Mouse (Mus musculus) E14TG2a.4 (cell line): Measurements from ENCODE around the gene Itpkb.
A peak's percentile ranks its signal among the peaks of the same experiment; 100 is the strongest.

Experiments
- H3K27me3 ChIP-seq: 2 replicates; pipeline ENCODE4 v1.6.1; 2014; ENCODE audit warnings: low read length, control low read depth; ENCODE audit not compliant: insufficient read depth
- H3K36me3 ChIP-seq: 2 replicates; pipeline ENCODE4 v1.6.1; 2014; ENCODE audit warnings: low read length, control low read depth; ENCODE audit not compliant: insufficient read depth
- H3K4me1 ChIP-seq: replicated peaks from 2 replicates; pipeline ENCODE4 v1.6.1; 2014; ENCODE audit warnings: low read depth, low read length, control low read depth
- H3K4me3 ChIP-seq: replicated peaks from 2 replicates; pipeline ENCODE4 v1.5.1; 2014; ENCODE audit warnings: mild to moderate bottlenecking, low read length
- H3K9me3 ChIP-seq: 2 replicates; pipeline ENCODE4 v1.6.1; 2014; ENCODE audit warnings: low read length, control low read depth
- CTCF ChIP-seq: conservative IDR thresholded peaks from 2 replicates; pipeline ENCODE4 v1.5.1; 2014; ENCODE audit warnings: low read length
- NANOG ChIP-seq: IDR thresholded peaks from 2 replicates; pipeline ENCODE4 v1.6.1; 2014; ENCODE audit warnings: borderline replicate concordance, low read length, mixed read lengths
- POU5F1 ChIP-seq: IDR thresholded peaks from 2 replicates; pipeline ENCODE4 v1.6.1; 2014; ENCODE audit warnings: low read length, borderline replicate concordance

The Itpkb gene

DNA sequence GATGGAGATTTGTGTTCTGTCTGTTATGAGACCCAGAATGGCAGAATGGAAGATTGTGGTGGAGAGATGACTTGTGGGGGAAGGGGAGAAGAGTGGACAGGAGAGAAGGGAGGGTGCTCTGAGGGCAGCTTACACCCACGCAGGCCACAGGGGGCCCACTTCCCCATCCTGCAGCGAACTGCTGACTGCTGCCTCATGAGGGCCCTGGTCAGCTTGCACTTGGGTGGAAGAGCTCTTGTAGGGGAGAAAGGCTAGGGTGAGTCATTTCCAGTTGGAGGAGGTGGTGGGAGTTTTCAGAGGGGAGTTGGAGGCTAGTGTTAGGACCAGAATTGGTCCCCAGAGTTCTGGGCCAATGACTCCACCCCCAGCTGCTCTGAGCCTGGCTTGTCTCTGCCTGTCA is 86.8 kb downstream of the Itpkb start:
- peaks cover 16% of the 10 kb centered on the region for H3K4me1 ChIP-seq
- H3K9me3 ChIP-seq, result no peaks in the 10 kb centered on the region
- peaks cover 48% of the 10 kb centered on the region for H3K27me3 ChIP-seq
- no peak overlapping the region for H3K4me3 ChIP-seq
- no peaks in the 10 kb centered on the region for H3K36me3 ChIP-seq
- TF ChIP-seq NANOG, result no peak
- TF ChIP-seq CTCF, result no peak
- TF ChIP-seq POU5F1, result no peak

DNA sequence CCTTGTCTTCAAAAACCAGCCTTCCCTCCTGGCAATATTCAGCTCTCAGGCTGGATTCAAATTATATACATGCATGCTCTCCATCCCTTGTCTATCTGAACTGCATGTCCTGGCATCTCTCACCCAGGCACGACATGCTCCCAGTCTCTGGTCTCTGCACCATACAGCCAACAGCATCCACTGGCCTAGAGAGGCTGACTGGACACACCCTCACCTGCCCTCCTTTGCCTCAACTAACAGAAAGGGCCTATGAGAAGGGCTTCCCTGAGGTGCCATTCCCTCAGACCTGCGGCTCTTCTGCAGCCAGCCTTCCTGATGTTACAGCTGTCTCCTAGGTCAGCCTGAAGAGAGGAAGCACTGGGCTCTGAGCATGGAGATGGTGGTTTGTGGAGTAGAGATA is 88.8 kb downstream of the Itpkb start:
- Histone ChIP-seq H3K9me3 (no peaks in the 10 kb centered on the region), H3K27me3 (peaks cover 37% of the 10 kb centered on the region), H3K36me3 (no peaks in the 10 kb centered on the region), H3K4me3 (no peak overlapping the region), H3K4me1 (peaks cover 34% of the 10 kb centered on the region)
- TF ChIP-seq CTCF (no peak), NANOG (no peak), POU5F1 (no peak)

DNA sequence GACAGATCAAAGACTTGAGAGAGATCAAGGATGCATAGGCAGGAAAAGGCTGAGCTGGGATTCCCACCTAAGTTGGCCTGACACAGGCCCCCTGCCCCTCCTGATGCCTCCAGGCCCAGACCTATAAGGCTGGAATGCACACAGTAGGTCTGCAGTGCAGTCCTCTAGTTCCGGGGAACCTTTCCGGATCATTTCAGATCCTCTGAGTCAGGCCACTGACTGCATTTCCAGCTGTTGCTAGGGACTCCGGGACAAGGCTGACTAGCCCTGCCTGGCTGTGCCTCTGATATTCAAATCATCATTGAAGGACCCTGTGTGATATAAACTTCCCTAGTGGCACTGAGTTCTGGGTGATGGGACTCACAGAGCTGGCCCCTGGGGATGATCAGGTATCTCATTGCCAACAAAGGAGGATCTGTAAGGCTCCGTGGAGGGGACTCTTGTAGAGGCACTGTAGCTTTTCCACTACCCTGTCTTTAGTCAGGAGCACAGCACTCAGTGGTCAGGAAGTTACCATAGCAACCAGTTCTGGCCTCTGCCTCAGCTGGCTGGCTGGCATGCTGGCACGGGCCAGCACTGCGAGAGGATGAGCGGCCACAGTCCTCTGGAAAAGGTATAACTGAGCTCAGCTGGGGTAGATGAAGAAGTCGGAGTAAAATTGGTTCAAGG is 90.3 kb downstream of the Itpkb start:
- no peaks in the 10 kb centered on the region for H3K9me3 ChIP-seq
- no peak for TF ChIP-seq POU5F1
- no peak for TF ChIP-seq CTCF
- TF ChIP-seq NANOG, result no peak
- no peaks in the 10 kb centered on the region for H3K36me3 ChIP-seq
- H3K27me3 ChIP-seq, result peaks cover 37% of the 10 kb centered on the region
- H3K4me1 ChIP-seq, result peaks cover 35% of the 10 kb centered on the region
- H3K4me3 ChIP-seq, result no peak overlapping the region

DNA sequence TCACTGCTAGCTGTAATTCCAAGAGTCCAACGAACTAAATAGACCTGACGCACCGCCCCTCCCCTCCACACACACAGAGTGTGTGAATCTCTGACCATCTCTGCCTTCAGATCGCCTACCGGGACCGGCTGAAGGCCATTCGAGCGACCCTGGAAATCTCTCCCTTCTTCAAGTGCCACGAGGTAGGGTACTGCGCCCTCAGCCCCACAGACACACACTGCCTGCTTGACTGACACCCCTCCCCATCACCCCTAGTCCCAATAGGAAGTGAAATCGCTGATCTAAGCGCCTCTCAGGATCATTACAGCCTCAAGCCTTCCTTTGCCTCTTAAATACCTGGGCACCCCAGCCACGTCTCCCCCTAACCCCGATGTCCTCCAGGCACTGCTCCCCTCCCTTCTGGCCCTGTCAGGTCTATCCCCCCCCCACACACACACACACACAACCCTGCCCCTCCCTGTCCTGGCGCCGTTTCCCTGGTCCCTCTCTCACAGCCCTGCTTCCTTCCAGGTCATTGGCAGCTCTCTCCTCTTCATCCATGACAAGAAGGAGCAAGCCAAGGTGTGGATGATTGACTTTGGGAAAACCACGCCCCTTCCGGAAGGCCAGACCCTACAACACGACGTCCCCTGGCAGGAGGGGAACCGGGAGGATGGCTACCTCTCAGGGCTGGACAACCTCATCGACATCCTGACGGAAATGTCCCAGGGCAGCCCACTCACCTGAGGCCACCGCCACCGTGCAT is 91.1 kb downstream of the Itpkb start:
- Histone ChIP-seq H3K36me3 (no peaks in the 10 kb centered on the region), H3K9me3 (no peaks in the 10 kb centered on the region), H3K27me3 (peaks cover 42% of the 10 kb centered on the region), H3K4me3 (peak overlapping the region; percentile 53), H3K4me1 (peaks cover 35% of the 10 kb centered on the region)
- TF ChIP-seq NANOG (no peak), CTCF (no peak), POU5F1 (no peak)

DNA sequence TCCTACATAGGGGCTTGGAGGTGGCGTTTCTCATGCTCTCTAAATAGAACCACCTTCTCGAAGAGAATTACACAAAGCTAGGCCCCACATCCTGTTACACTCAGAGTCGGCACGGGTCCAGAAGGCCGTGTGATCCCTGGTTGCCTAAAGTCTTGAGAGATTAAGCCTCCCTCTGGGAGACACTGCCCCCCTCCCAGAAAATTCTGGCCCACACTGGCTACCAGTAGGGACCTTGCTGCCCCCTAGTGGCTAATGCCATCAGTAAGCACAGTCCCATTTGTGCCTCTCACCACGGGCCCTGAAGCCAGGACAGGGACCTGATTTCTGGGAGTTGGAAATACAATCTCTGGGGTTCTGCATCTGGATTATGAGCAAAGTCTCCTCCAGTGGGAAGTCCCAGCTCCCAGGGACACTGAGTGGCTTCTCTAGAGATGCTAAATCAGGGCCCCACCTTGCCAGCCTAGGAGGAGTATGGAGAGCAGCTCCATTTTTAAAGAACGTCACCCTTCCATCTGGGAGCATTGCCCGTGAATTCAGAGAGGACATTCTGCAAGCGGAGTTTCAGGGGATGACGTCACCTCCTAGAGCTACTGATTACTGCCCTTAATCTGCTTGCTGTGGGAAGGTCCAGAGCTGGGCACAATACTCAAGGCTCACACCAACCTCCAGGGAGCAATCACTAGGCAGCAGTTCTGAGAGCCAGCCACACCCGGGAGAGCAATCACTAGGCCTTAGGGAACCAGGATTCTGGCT is 92.0 kb downstream of the Itpkb start:
- H3K36me3 ChIP-seq, result no peaks in the 10 kb centered on the region
- peaks cover 35% of the 10 kb centered on the region for H3K4me1 ChIP-seq
- no peak overlapping the region for H3K4me3 ChIP-seq
- H3K27me3 ChIP-seq, result peaks cover 40% of the 10 kb centered on the region
- no peaks in the 10 kb centered on the region for H3K9me3 ChIP-seq
- TF ChIP-seq CTCF (peak; percentile 79), POU5F1 (no peak)

DNA sequence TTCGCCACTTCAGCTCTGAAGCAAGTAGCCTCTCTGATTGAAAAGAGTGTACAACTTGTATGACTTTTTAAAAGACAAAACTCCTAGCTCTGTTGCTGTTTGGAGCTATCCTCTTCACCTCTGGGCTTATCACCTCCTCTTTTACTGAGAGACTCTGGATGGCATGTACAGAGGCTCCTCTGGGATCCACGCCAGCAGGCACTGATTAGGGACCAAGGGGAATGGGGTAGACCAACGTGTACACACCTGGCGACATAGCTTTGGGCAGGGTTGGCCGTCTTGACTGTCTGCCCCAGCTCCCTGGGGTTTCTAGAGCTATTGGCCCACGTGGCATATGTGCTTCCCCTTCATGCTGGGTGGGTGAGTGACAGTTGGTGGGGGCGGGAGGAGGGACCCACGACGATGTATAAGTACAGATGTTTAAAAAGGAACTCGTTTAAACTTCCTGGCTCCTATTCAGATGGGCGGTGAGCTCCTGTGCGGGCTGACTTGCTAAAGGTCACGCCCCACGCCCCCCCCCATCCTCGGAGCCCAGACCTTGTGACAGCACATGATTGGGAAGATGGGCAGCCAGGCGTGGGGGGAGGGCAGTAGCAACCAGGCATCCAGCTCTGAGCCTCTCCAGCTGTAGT is 92.8 kb downstream of the Itpkb start:
- TF ChIP-seq POU5F1 (no peak), NANOG (no peak), CTCF (no peak)
- H3K36me3 ChIP-seq, result no peaks in the 10 kb centered on the region
- peaks cover 42% of the 10 kb centered on the region for H3K27me3 ChIP-seq
- peaks cover 35% of the 10 kb centered on the region for H3K4me1 ChIP-seq
- peak overlapping the region; percentile 17; the same call in 1 of the 2 replicates for H3K4me3 ChIP-seq
- no peaks in the 10 kb centered on the region for H3K9me3 ChIP-seq

DNA sequence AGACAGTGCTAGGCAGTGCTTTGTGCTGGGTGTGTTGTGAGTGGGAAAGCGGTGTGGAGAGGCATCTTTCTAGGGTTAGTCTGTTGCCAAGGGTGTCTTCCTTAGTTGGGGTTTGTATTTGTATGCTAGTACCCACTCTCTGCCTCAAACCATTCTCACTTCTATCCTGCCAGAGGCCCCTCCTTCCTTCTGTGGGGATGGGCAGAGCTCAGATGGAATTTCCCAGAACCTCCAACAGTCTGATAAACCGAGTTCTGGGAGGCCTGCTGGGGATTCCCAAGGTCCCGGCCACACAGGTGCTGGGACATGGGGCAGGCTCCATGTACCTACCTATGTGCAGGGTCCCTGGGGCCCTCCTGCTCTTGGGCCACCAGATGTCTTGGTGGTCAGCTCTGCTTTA is 93.6 kb downstream of the Itpkb start:
- H3K27me3 ChIP-seq, result peaks cover 39% of the 10 kb centered on the region
- H3K9me3 ChIP-seq, result no peaks in the 10 kb centered on the region
- no peaks in the 10 kb centered on the region for H3K36me3 ChIP-seq
- H3K4me3 ChIP-seq, result peak overlapping the region; percentile 17; the same call in 1 of the 2 replicates
- TF ChIP-seq NANOG (no peak), POU5F1 (no peak), CTCF (no peak)
- H3K4me1 ChIP-seq, result peaks cover 35% of the 10 kb centered on the region

DNA sequence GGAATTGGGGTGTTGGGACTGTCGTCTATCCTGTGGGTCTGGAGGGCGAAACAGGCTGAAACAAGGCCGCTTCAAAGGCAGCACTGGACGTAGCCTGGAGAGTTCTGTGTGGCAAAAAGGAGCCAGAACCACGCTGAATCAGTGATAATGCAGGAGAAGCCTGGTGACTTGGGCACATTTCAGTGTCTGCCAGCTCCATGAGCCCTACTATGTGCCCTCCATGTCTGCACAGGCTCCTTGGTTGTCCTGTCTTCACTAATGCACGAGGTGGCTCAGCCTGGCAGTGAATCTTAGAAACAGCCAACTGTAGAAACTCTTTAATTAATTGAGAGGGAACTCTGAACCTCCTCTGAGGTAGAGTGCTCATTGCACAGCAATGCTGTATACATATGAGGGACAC is 96.1 kb downstream of the Itpkb start:
- Histone ChIP-seq H3K9me3 (no peaks in the 10 kb centered on the region), H3K36me3 (no peaks in the 10 kb centered on the region), H3K27me3 (peaks cover 29% of the 10 kb centered on the region), H3K4me3 (no peak overlapping the region), H3K4me1 (peaks cover 26% of the 10 kb centered on the region)
- TF ChIP-seq CTCF, result no peak
- no peak for TF ChIP-seq NANOG
- TF ChIP-seq POU5F1, result no peak
